Comparison of ENCODE assay signal across 9 mouse cellular contexts in genomic region chr10:94976329-94976728, GRCm38 (mm10). TPM values are rescaled to one million over a fixed set of nuclear protein-coding genes. Genes with fewer than 3 reads are reported as not detected.
DNase-seq lines count a peak whose midpoint lies in the region; ATAC-seq and TF ChIP-seq lines count a peak whose summit lies in the region.
"Had no signal": no experiment of that assay in that cellular context is flagged by ENCODE, and none has a peak within 500 bp of the region (broad histone marks: within the 10 kb centered on the region; RNA-seq: fewer than 3 reads in every experiment).

No protein-coding gene starts in this region.

- intact Hi-C loops in left cerebral cortex, postnatal 25 days (cut with DNase I) = no loop called here

- H3K4me3 ChIP-seq in kidney, postnatal 0 days (replicated peaks; ENCODE audit: low read depth, low read length) = no peak overlapping the region
- H3K4me3 ChIP-seq in CH12.LX (replicated peaks in 1 of 3; ENCODE audit: low read depth in 2 of 3, low read length in 2 of 3, poor library complexity in 1 of 3) (no peak overlapping the region), MEL (ENCODE audit: control insufficient read depth in 1 of 2, insufficient read depth in 1 of 2, low read depth in 2 of 2, low read length in 2 of 2) (no peak overlapping the region)
- H3K4me3 ChIP-seq: myocyte had no signal

- peak; percentile 53 for TF ChIP-seq CTCF in kidney, postnatal 0 days (IDR thresholded peaks at IDR 0.05; ENCODE audit: low read depth)
- peak; percentile 59 to 78 for TF ChIP-seq CTCF in CH12.LX (conservative IDR thresholded peaks at IDR 0.05 in 1 of 2, IDR thresholded peaks at IDR 0.05 in 1 of 2; ENCODE audit: low read depth in 2 of 2, low read length in 2 of 2)
- peak; percentile 54 to 66 (median 58) for TF ChIP-seq CTCF in MEL (IDR thresholded peaks at IDR 0.05 in 2 of 3, conservative IDR thresholded peaks at IDR 0.05 in 1 of 3; ENCODE audit: control insufficient read depth in 1 of 3, insufficient read depth in 1 of 3, low read depth in 2 of 3, low read length in 3 of 3, poor library complexity in 1 of 3, severe bottlenecking in 1 of 3)

- no peaks in the 10 kb centered on the region for H3K36me3 ChIP-seq in kidney, postnatal 0 days (ENCODE audit: insufficient read depth, low read length)
- no peaks in the 10 kb centered on the region for H3K36me3 ChIP-seq in CH12.LX (replicated peaks in 1 of 2; ENCODE audit: control insufficient read depth in 1 of 2, insufficient read depth in 1 of 2, low read length in 1 of 2)
- peaks cover 0 to 15% of the 10 kb centered on the region in 2 experiments; a peak in 2 of 4 replicates for H3K36me3 ChIP-seq in MEL (ENCODE audit: control insufficient read depth in 1 of 2, insufficient read depth in 2 of 2, low read length in 2 of 2)

- 60% methylated on average over 5 of the region's 5 CpGs for WGBS in kidney, postnatal 0 days

- no peak for ATAC-seq in kidney, postnatal 0 days (replicated peaks; ENCODE audit: low FRiP score, low read depth)

- dilution Hi-C loops in CH12.LX (cut with MboI; ENCODE audit: extremely low pct_ligation_motif_present, extremely low pct_unique_long_range_greater_than_20kb, low sequenced_read_pairs) = no loop called here

- H3K27me3 ChIP-seq in kidney, postnatal 0 days (ENCODE audit: insufficient read depth, low read length) = no peaks in the 10 kb centered on the region
- no peaks in the 10 kb centered on the region for H3K27me3 ChIP-seq in CH12.LX (replicated peaks)
- no peaks in the 10 kb centered on the region for H3K27me3 ChIP-seq in MEL (ENCODE audit: control insufficient read depth in 1 of 2, insufficient read depth in 2 of 2, low read length in 2 of 2)

- TF ChIP-seq POLR2A in CH12.LX (IDR thresholded peaks at IDR 0.05; ENCODE audit: low read depth, low read length) (no peak), MEL (IDR thresholded peaks at IDR 0.05; ENCODE audit: control insufficient read depth in 1 of 2, insufficient read depth in 1 of 2, low read depth in 1 of 2, low read length in 2 of 2, poor library complexity in 1 of 2) (no peak)

- TF ChIP-seq RAD21 in CH12.LX (IDR thresholded peaks at IDR 0.05; ENCODE audit: low read depth, low read length) (peak; percentile 17), MEL (IDR thresholded peaks at IDR 0.05; ENCODE audit: low read depth, low read length) (peak; percentile 25)

- no peak for TF ChIP-seq EP300 in CH12.LX (IDR thresholded peaks at IDR 0.05; ENCODE audit: low read length)
- TF ChIP-seq EP300 in MEL (IDR thresholded peaks at IDR 0.05; ENCODE audit: low read depth in 1 of 2, low read length in 2 of 2) = no peak

- no peak overlapping the region for H3K4me2 ChIP-seq in kidney, postnatal 0 days (ENCODE audit: low read length)
- H3K4me2 ChIP-seq in CH12.LX (ENCODE audit: insufficient read depth, low read depth, poor library complexity, severe bottlenecking) = no peak overlapping the region

- no peak overlapping the region for H3K27ac ChIP-seq in kidney, postnatal 0 days
- H3K27ac ChIP-seq in CH12.LX (ENCODE audit: insufficient read depth, low read depth) (no peak overlapping the region), MEL (ENCODE audit: control insufficient read depth, low read depth, low read length) (no peak overlapping the region)

- no peak for DNase-seq in kidney, postnatal 0 days (ENCODE audit: low spot score)
- no peak for DNase-seq in kidney, adult 8-10 months
- DNase-seq in CH12.LX (ENCODE audit: extremely low read depth) (no peak), MEL (ENCODE audit: low read depth, low spot score) (no peak)
- DNase-seq in lung, postnatal 14 days = peak; percentile 43
- no peak for DNase-seq in yolk sac, embryonic 10.5 days (ENCODE audit: low spot score)
- no peak for DNase-seq in kidney, adult 9 months
- DNase-seq in left cerebral cortex, postnatal 25 days (ENCODE audit: low spot score in 2 of 2) = no peak

- H3K9ac ChIP-seq in kidney, postnatal 0 days (ENCODE audit: low read depth, low read length) = no peak overlapping the region
- H3K9ac ChIP-seq in CH12.LX (ENCODE audit: insufficient read depth, low read depth) (no peak overlapping the region), MEL (ENCODE audit: control insufficient read depth, low read depth, low read length, poor library complexity, severe bottlenecking) (no peak overlapping the region)

- H3K79me2 ChIP-seq in CH12.LX (replicated peaks; ENCODE audit: control insufficient read depth, extremely low read depth, insufficient read depth, poor library complexity, severe bottlenecking) = no peaks in the 10 kb centered on the region
- no peaks in the 10 kb centered on the region for H3K79me2 ChIP-seq in MEL (ENCODE audit: control insufficient read depth, insufficient read depth, low read length, poor library complexity)

- in situ Hi-C loops in CH12.LX (cut with MboI; ENCODE audit: low pct_ligation_motif_present, low pct_unique_long_range_greater_than_20kb, low sequenced_read_pairs) = loop anchor here (25.0 kb wide), 1 partner anchor 911 kb away; no protein-coding TSS in a partner anchor

- no peaks in the 10 kb centered on the region; the same call in 1 of the 2 replicates for H3K9me3 ChIP-seq in kidney, postnatal 0 days (replicated peaks; ENCODE audit: low read length)
- H3K9me3 ChIP-seq in CH12.LX (replicated peaks; ENCODE audit: low read length) (no peaks in the 10 kb centered on the region), MEL (replicated peaks; ENCODE audit: insufficient read depth, low read length) (no peaks in the 10 kb centered on the region)

- H3K4me1 ChIP-seq in kidney, postnatal 0 days (replicated peaks; ENCODE audit: insufficient read depth, low read length) = no peaks in the 10 kb centered on the region
- H3K4me1 ChIP-seq in CH12.LX (ENCODE audit: control insufficient read depth in 1 of 2, insufficient read depth in 2 of 2) = no peaks in the 10 kb centered on the region
- H3K4me1 ChIP-seq in MEL (ENCODE audit: control insufficient read depth in 1 of 2, insufficient read depth in 2 of 2, low read length in 2 of 2) = peaks cover 10 to 18% of the 10 kb centered on the region in 2 experiments

TF ChIP-seq in CH12.LX, 34 proteins besides CTCF, POLR2A, EP300 and RAD21:
- peak; percentile 35 for TF ChIP-seq SMC3 (IDR thresholded peaks at IDR 0.05; ENCODE audit: low read depth, low read length)
- TF ChIP-seq HCFC1 (IDR thresholded peaks at IDR 0.05; ENCODE audit: low read depth, low read length) = no peak

TF ChIP-seq in MEL, 35 proteins besides CTCF, POLR2A, EP300 and RAD21:
- TF ChIP-seq MAX (IDR thresholded peaks at IDR 0.05; ENCODE audit: low read length) (no peak), SMC3 (IDR thresholded peaks at IDR 0.05; ENCODE audit: low read depth, low read length) (peak; percentile 46), TCF12 (IDR thresholded peaks at IDR 0.05; ENCODE audit: low read depth, low read length) (no peak)

RNA-seq across cellular contexts. Expression of gene Plxnc1, which starts 31.7 kb away (rescaled TPM):
- 0.94 and 1.3 TPM in 2 replicates for polyA plus RNA-seq in kidney, postnatal 0 days (2015; fragmentation: Nextera tagmentation; extraction: Ambion mirVana)
- total RNA-seq in CH12.LX (2012; rRNA removed) = 33.0 and 38.4 TPM in 2 replicates
- 31.2 and 34.4 TPM in 2 replicates for total RNA-seq in CH12.LX (2014; rRNA removed)
- 26.6 and 27.6 TPM in 2 replicates for polyA plus RNA-seq in CH12.LX (2012; ENCODE audit: insufficient read length, low read depth)
- 16.4 and 30.1 TPM in 2 replicates for total RNA-seq in MEL (2012; rRNA removed)
- 10 to 100 TPM in 1 of 2 experiments, not detected in 1; 15.1 TPM for polyA plus RNA-seq in MEL (2012; ENCODE audit: insufficient read depth in 1 of 2, insufficient read length in 2 of 2, low read depth in 1 of 2, low replicate concordance in 2 of 2, missing spikeins in 1 of 2)
- 10 to 100 TPM; 40.8 to 43.9 TPM for total RNA-seq in left cerebral cortex, postnatal 25 days (2021)
- polyA plus RNA-seq: myocyte had no signal
